Mouse (Mus musculus): Measurements from ENCODE around the gene Rnf4.

Rnf4 gene

GRCm38 (mm10) chr5:34336775-34337450 is 824 bp downstream of the Rnf4 start:
- DNase-seq (ENCODE audit: low read depth, low spot score): peak; percentile 51

GRCm38 (mm10) chr5:34340246-34340645 is 4.2 kb downstream of the Rnf4 start:
- no peak for DNase-seq (ENCODE audit: low read depth, low spot score)

- DNase-seq (ENCODE audit: low read depth, low spot score): no peak
Observed at GRCm38 (mm10) chr5:34352084-34352631, 16.1 kb downstream of the Rnf4 start.

- DNase-seq (ENCODE audit: low read depth, low spot score): no peak
Observed at GRCm38 (mm10) chr5:34360261-34360660, 24.2 kb downstream of the Rnf4 start.

- DNase-seq (ENCODE audit: low read depth, low spot score): no peak
Observed at GRCm38 (mm10) chr5:34363115-34363514, 27.0 kb downstream of the Rnf4 start.

- no peak for DNase-seq (ENCODE audit: low read depth, low spot score)
Observed at GRCm38 (mm10) chr5:34368551-34369290, 32.6 kb downstream of the Rnf4 start.

- DNase-seq (ENCODE audit: low read depth, low spot score): peak; percentile 82
Observed at GRCm38 (mm10) chr5:34369341-34370021, 33.4 kb downstream of the Rnf4 start, which contains the start of gene Fam193a. Fam193a (plus strand) TSS chr5:34369933.

- DNase-seq (ENCODE audit: low read depth, low spot score): peak; percentile 26
Observed at GRCm38 (mm10) chr5:34370022-34370823, 34.1 kb downstream of the Rnf4 start.

- no peak for DNase-seq (ENCODE audit: low read depth, low spot score)
Observed at GRCm38 (mm10) chr5:34370840-34371239, 34.8 kb downstream of the Rnf4 start.

GRCm38 (mm10) chr5:34372141-34372540 is 36.1 kb downstream of the Rnf4 start:
- no peak for DNase-seq (ENCODE audit: low read depth, low spot score)

GRCm38 (mm10) chr5:34372541-34372940 is 36.5 kb downstream of the Rnf4 start:
- no peak for DNase-seq (ENCODE audit: low read depth, low spot score)

GRCm38 (mm10) chr5:34378787-34379186 is 42.7 kb downstream of the Rnf4 start:
- no peak for DNase-seq (ENCODE audit: low read depth, low spot score)

GRCm38 (mm10) chr5:34381700-34382099 is 45.6 kb downstream of the Rnf4 start:
- no peak for DNase-seq (ENCODE audit: low read depth, low spot score)

- DNase-seq (ENCODE audit: low read depth, low spot score): no peak
Observed at GRCm38 (mm10) chr5:34385616-34386015, 49.5 kb downstream of the Rnf4 start.

GRCm38 (mm10) chr5:34386744-34387143 is 50.7 kb downstream of the Rnf4 start:
- DNase-seq (ENCODE audit: low read depth, low spot score): no peak

GRCm38 (mm10) chr5:34393251-34393650 is 57.2 kb downstream of the Rnf4 start:
- no peak for DNase-seq (ENCODE audit: low read depth, low spot score)

- no peak for DNase-seq (ENCODE audit: low read depth, low spot score)
Observed at GRCm38 (mm10) chr5:34395347-34395746, 59.3 kb downstream of the Rnf4 start.

GRCm38 (mm10) chr5:34395850-34396540 is 59.9 kb downstream of the Rnf4 start:
- DNase-seq (ENCODE audit: low read depth, low spot score): no peak

GRCm38 (mm10) chr5:34397866-34398265 is 61.8 kb downstream of the Rnf4 start:
- DNase-seq (ENCODE audit: low read depth, low spot score): no peak

GRCm38 (mm10) chr5:34398326-34398725 is 62.2 kb downstream of the Rnf4 start:
- no peak for DNase-seq (ENCODE audit: low read depth, low spot score)
